Mouse (Mus musculus): ENCODE results near the gene Hnrnpll. TPM values are rescaled to one million over a fixed set of nuclear protein-coding genes. Genes with fewer than 3 reads are reported as not detected.
"Not testable (repeated sequence)": the region's sequence is repeated elsewhere in the genome, so short reads cannot be mapped to it uniquely, and the experiment has no call there.

The Hnrnpll gene
- total RNA-seq, 2 experiments from 2014 or later, result 62.8 to 67.1 TPM

- Histone ChIP-seq H3K4me3 (no peak overlapping the region), H3K27ac (no peak overlapping the region)
- DNase-seq (ENCODE audit: low spot score in 2 of 2), result no peak
- TF ChIP-seq CTCF (conservative IDR thresholded peaks at IDR 0.05), result no peak
Observed at GRCm38 (mm10) chr17:80009926-80010325, 52.2 kb downstream of the Hnrnpll start.

DNA sequence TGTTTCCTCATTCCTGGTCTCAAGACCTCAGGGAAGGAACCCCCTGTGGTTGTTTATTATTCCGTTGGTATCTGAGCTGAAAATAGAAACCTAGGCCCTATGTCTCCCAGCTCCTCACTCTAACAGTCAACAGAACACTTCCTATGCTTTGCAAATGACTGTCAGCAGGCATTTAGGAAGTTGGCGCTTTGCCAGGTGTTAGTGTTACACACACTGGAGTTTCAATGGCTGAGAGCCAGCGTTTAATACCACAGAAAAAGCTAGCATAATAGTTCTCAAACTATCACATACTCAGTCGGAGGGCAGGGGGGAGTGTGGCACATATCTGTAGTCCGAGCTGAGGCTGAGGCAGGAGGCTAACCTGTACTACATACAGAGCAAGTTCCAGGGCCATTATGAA is 53.3 kb downstream of the Hnrnpll start:
- TF ChIP-seq CTCF (conservative IDR thresholded peaks at IDR 0.05), result no peak
- no peak overlapping the region for H3K4me3 ChIP-seq
- H3K27ac ChIP-seq, result no peak overlapping the region
- DNase-seq (ENCODE audit: low spot score in 2 of 2), result peak; percentile 33 to 44

DNA sequence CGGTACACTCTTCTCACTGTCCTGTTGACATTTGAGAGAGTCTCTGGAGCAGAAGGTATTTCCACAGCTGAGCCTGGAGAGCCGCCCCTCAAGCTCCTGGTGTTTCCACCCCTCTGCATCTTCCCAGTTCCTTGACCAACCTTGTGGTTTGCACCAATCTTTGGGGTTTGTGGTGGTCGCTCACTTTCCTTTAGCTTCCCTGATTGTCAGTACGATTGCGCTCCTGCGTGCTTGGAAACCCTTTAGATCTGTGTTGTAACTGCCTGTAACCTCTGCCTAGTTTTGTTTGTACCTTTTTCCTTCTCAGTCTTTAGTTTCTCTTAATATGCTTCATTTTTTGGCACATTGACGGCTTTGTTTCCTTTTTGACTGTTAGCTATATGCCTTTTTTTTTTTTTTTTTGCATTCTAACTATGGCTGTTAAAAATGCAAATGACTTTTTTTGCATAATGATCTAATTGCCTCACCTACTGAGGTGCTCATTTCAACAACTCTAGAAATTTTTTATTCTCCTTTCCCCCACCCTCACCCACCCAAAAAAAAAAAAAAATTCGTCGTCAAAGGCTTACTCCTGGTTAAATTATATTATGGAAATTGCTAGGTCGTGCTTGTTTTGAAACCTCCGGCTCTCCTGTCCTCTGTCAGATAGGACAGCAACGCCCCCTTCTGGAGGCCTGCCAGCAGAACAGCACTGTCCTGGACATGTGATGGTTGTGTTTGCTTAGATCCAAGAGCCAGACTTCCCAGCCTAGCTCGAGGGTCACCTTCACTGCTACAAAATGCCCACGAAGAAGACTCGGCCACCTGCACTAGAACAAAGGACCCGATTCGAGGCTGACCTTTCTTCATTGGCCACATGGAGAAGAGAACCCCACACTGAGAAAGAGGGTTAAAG is 57.5 kb downstream of the Hnrnpll start:
- Histone ChIP-seq H3K27ac (no peak overlapping the region), H3K4me3 (no peak overlapping the region)
- TF ChIP-seq CTCF (conservative IDR thresholded peaks at IDR 0.05), result peak; percentile 66
- peak; percentile 46 to 53 for DNase-seq (ENCODE audit: low spot score in 2 of 2)

DNA sequence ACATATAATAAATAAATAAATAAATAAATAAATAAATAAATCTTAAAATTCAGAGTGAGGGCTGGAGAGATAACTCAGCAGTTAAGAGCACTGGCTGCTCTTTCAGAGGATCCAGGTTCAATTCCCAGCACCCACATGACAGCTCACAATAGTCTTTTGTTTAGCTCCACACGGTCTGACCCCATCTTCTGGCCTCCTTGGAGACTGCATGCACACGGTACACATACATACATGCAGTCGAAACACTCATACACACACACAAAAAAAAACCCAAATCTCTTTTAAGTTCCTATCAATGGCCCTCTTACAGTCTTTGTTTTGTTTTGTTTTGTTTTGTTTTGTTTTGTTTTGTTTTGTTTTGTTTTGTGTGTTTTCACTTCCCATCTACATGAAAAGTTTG is 58.3 kb downstream of the Hnrnpll start:
- not testable (repeated sequence) for DNase-seq (ENCODE audit: low spot score in 2 of 2); H3K27ac ChIP-seq; H3K4me3 ChIP-seq

DNA sequence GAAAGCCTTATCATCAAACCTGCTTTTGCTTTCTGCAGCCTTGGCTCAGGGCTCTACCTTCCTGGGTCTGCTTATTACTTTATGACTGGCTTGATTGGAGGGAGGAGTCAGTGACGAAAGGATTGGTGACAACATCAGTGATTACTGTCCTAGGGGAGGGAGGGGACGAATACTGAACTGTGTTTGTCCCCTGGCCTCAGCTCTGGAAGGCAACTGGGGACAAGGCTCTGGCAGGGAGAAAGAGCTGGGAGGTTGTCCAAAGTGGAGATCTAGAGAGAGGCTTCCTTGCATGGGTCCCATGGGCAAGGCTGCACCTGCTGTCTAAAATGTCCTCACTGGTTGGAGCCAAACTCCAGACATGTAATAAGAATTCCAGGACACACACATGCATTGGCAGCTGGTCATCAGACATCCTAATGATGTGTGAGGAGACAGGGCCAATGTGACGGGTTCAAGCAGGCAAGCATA is 59.7 kb downstream of the Hnrnpll start:
- no peak for TF ChIP-seq CTCF (conservative IDR thresholded peaks at IDR 0.05)

GRCm38 (mm10) chr17:79999631-80000030 is 62.5 kb downstream of the Hnrnpll start:
- no peak overlapping the region for H3K27ac ChIP-seq
- H3K4me3 ChIP-seq, result no peak overlapping the region
- TF ChIP-seq CTCF (conservative IDR thresholded peaks at IDR 0.05), result no peak
- no peak for DNase-seq (ENCODE audit: low spot score in 2 of 2)

More for the DNA sequence above, 59.7 kb downstream of the Hnrnpll start:
- no peak overlapping the region for H3K4me3 ChIP-seq
- DNase-seq (ENCODE audit: low spot score in 2 of 2), result no peak
- H3K27ac ChIP-seq, result no peak overlapping the region

DNA sequence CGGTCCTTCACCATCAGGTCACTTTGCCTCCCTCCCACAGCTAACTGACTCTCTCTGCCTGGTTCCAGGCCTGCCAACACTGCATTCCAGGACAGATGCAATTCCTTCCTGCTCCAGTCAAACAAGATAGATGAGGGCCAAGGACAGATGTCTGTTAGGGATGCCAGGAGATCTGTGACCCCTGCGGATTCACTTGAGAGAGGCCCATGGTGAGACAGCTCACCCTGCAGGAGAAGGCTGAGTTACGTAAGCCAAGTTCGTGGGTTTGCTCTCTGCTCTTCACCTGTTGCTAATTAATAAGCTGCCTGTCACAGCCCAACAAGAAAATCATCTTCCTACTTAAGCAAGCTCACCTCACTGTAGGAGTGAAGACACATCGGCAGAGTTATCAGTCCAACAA is 63.1 kb downstream of the Hnrnpll start:
- Histone ChIP-seq H3K4me3 (no peak overlapping the region), H3K27ac (no peak overlapping the region)
- DNase-seq (ENCODE audit: low spot score in 2 of 2), result no peak
- no peak for TF ChIP-seq CTCF (conservative IDR thresholded peaks at IDR 0.05)

- DNase-seq (ENCODE audit: low spot score in 2 of 2), result no peak
- no peak overlapping the region for H3K27ac ChIP-seq
- H3K4me3 ChIP-seq, result no peak overlapping the region
- TF ChIP-seq CTCF (conservative IDR thresholded peaks at IDR 0.05), result no peak
Observed at GRCm38 (mm10) chr17:79995091-79995691, 66.9 kb downstream of the Hnrnpll start.

GRCm38 (mm10) chr17:79992114-79992513 is 70.0 kb downstream of the Hnrnpll start:
- H3K4me3 ChIP-seq, result no peak overlapping the region
- no peak overlapping the region for H3K27ac ChIP-seq
- TF ChIP-seq CTCF (conservative IDR thresholded peaks at IDR 0.05), result peak; percentile 29
- DNase-seq (ENCODE audit: low spot score in 2 of 2), result no peak

GRCm38 (mm10) chr17:79991166-79991958 is 70.8 kb downstream of the Hnrnpll start:
- DNase-seq (ENCODE audit: low spot score in 2 of 2), result no peak
- TF ChIP-seq CTCF (conservative IDR thresholded peaks at IDR 0.05), result no peak
- Histone ChIP-seq H3K27ac (no peak overlapping the region), H3K4me3 (no peak overlapping the region)

DNA sequence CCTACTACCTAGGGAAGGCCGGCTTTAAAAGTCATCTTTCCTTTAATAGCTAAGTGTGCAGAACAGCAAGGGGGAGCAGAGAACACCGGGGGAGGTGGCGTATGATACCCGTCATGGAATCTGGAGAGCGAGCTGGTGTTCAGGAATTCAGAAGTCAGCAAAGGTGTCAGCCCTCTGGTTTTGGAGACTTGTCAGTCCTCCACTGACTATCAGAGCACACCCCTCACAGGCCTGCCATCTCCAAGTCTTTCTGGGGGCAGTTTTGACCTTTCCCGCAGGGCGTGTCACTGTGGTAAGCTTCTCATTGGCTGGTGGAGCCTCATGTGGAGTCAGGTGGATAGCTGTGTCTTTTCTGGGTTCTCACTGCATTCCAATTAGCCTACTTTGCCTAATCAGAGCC is 72.0 kb downstream of the Hnrnpll start:
- no peak for DNase-seq (ENCODE audit: low spot score in 2 of 2)
- Histone ChIP-seq H3K4me3 (no peak overlapping the region), H3K27ac (no peak overlapping the region)
- TF ChIP-seq CTCF (conservative IDR thresholded peaks at IDR 0.05), result no peak

- H3K27ac ChIP-seq, result no peak overlapping the region
- DNase-seq (ENCODE audit: low spot score in 2 of 2), result no peak
- TF ChIP-seq CTCF (conservative IDR thresholded peaks at IDR 0.05), result no peak
- H3K4me3 ChIP-seq, result no peak overlapping the region
Observed at GRCm38 (mm10) chr17:79984450-79984849, 77.7 kb downstream of the Hnrnpll start.

DNA sequence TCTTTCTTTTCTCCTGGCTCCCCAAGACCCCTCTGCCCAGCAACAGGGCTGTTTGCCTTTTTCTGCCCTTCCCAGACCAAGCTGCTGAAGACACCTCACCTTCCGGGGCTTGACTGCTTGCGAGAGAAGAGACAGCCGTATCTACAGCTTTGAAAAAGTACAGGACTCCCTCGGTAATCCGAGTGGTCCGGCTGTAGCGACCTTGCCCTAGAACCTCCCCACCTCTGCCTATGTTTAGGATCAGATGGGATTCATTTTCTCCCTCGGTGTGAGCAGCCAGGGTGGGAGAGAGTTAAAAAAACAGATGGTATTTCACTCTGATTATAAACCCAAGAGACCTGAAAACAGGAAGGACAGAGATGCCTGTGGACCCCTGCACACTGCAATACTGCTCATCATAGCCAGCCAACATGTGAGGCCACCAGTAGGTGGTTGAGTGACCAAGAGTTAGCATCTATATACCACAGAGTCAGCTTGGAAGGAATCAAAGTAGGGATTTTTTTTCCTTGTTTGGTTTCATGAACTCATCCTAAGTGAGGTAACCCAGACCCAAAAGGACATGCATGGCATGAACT is 79.1 kb downstream of the Hnrnpll start:
- no peak for TF ChIP-seq CTCF (conservative IDR thresholded peaks at IDR 0.05)
- no peak for DNase-seq (ENCODE audit: low spot score in 2 of 2)
- no peak overlapping the region for H3K4me3 ChIP-seq
- no peak overlapping the region for H3K27ac ChIP-seq
